Mouse (Mus musculus) megakaryocyte, embryonic 14.5 days (primary cell): ENCODE measurements at regions not wholly inside any gene's neighbourhood (a gene's known extent, or its start where the extent isn't known, plus 50 kb on each side); places are given as distances from the start of the nearest gene placed in this dataset.

Experiments used
- FLI1 ChIP-seq: IDR thresholded peaks from 2 replicates; pipeline ENCODE4 v1.6.1; 2012; ENCODE audit warnings: low read length, inconsistent platforms, mixed read lengths
- GATA1 ChIP-seq: IDR thresholded peaks from 3 replicates; pipeline ENCODE4 v1.6.1; 2012; ENCODE audit warnings: mixed read lengths, low read length, inconsistent platforms, borderline replicate concordance

- TF ChIP-seq GATA1 (no peak), FLI1 (no peak)
Measured at GRCm38 (mm10) chr1:152253486-152253885, 133.0 kb downstream of the Tsen15 start.
